Mouse (Mus musculus): ENCODE data around the gene Clptm1.

GRCm38 (mm10) chr7:19664455-19664954 is 328 bp downstream of the Clptm1 start:
- no peak for TF ChIP-seq CTCF (IDR thresholded peaks at IDR 0.05; ENCODE audit: borderline replicate concordance, insufficient read depth, low read depth, low read length)
- TF ChIP-seq POLR2A (IDR thresholded peaks at IDR 0.05; ENCODE audit: borderline replicate concordance, insufficient read depth, low read length) = no peak

All from cerebellum, adult 2 months (tissue).